Mouse (Mus musculus) liver, postnatal 0 days (tissue): ENCODE measurements around the gene Naxd. TPM values are rescaled to one million over a fixed set of nuclear protein-coding genes. Genes with fewer than 3 reads are reported as not detected.

Experiments used
- ATAC-seq: fragments of 200-750 bp; cut with Nextera tagmentation; 2 replicates; pipeline ENCODE4 v1.8.0; 2017; ENCODE audit warnings: mild to moderate bottlenecking, moderate library complexity
- DNase-seq: peaks from one replicate; pipeline ENCODE4 v3.0.0-alpha.2; 2016
- H3K27ac ChIP-seq: fragments of 300-500 bp; sonication (generic); 2 replicates; pipeline ENCODE4 v1.5.1; 2014; ENCODE audit warnings: antibody characterized with exemption, moderate library complexity, mild to moderate bottlenecking, low read depth
- H3K27me3 ChIP-seq: fragments of 300-500 bp; sonication (generic); 2 replicates; pipeline ENCODE4 v1.6.1; 2014; ENCODE audit warnings: low read length, control low read depth, mixed read lengths; ENCODE audit not compliant: insufficient read depth
- H3K36me3 ChIP-seq: fragments of 300-500 bp; sonication (generic); replicated peaks from 2 replicates; pipeline ENCODE4 v1.6.1; 2014; ENCODE audit warnings: mild to moderate bottlenecking, control low read depth, low read length, moderate library complexity, mixed read lengths; ENCODE audit not compliant: insufficient read depth
- H3K4me1 ChIP-seq: fragments of 300-500 bp; sonication (generic); 2 replicates; pipeline ENCODE4 v1.6.1; 2014; ENCODE audit warnings: antibody characterized with exemption, mild to moderate bottlenecking, control low read depth; ENCODE audit not compliant: insufficient read depth
- H3K4me2 ChIP-seq: fragments of 300-500 bp; sonication (generic); 2 replicates; pipeline ENCODE4 v1.6.1; 2014; ENCODE audit warnings: low read depth, mild to moderate bottlenecking, low read length, moderate library complexity, mixed read lengths
- H3K4me3 ChIP-seq: fragments of 300-500 bp; sonication (generic); 2 replicates; pipeline ENCODE4 v1.5.1; 2014; ENCODE audit warnings: low read depth, low read length
- H3K9ac ChIP-seq: fragments of 300-500 bp; sonication (generic); replicated peaks from 2 replicates; pipeline ENCODE4 v1.6.1; 2014; ENCODE audit warnings: mild to moderate bottlenecking, moderate library complexity
- H3K9me3 ChIP-seq: fragments of 300-500 bp; sonication (generic); 2 replicates; pipeline ENCODE4 v1.6.1; 2016; ENCODE audit warnings: mild to moderate bottlenecking, control low read depth, low read length, mixed read lengths
- CTCF ChIP-seq: sonication (generic); IDR thresholded peaks from 2 replicates; pipeline ENCODE4 v1.5.1; 2016; ENCODE audit warnings: antibody characterized with exemption, low read depth
- EP300 ChIP-seq: IDR thresholded peaks from 2 replicates; pipeline ENCODE4 v1.6.1; 2016; ENCODE audit warnings: antibody characterized with exemption, low read depth, mild to moderate bottlenecking
- WGBS: fragments of 180-500 bp; shearing (Covaris S2); extraction: QIAGEN DNeasy Blood & Tissue Kit; methylation state at CpG from one replicate; pipeline ENCODE4 v1.1.7; 2014; ENCODE audit not compliant: insufficient replicate concordance; 5-methylcytosine and 5-hydroxymethylcytosine counted together
- polyA plus RNA-seq: library from polyadenylated mRNA; unstranded; fragments of >200 nt; fragmentation: Nextera tagmentation; extraction: Ambion mirVana; gene quantifications from 2 replicates; pipeline ENCODE4 v1.2.1, GENCODE M21; 2015

Gene Naxd
- polyA plus RNA-seq, 1 experiment from 2014 or later = 47.1 TPM

GRCm38 (mm10) chr8:11469095-11469494, 28.2 kb upstream of the Naxd start:
- Histone ChIP-seq H3K27me3 (no peaks in the 10 kb centered on the region), H3K9me3 (0 out of 2 replicates have a peak, but pooled peaks cover 2% of the 10 kb centered on the region), H3K4me2 (no peak overlapping the region), H3K4me3 (no peak overlapping the region), H3K27ac (peak overlapping the region; percentile 16; the same call in 1 of the 2 replicates), H3K36me3 (0 out of 2 replicates have a peak, but pooled peaks cover 2% of the 10 kb centered on the region), H3K4me1 (peaks cover 26% of the 10 kb centered on the region), H3K9ac (no peak overlapping the region)
- ATAC-seq = no peak
- WGBS = 14% methylated on average over 3 of the region's 3 CpGs
- DNase-seq = peak; percentile 56
- peak; percentile 74 for TF ChIP-seq CTCF
- TF ChIP-seq EP300 = no peak

GRCm38 (mm10) chr8:11470694-11471093, 26.6 kb upstream of the Naxd start:
- Histone ChIP-seq H3K9me3 (0 out of 2 replicates have a peak, but pooled peaks cover 2% of the 10 kb centered on the region), H3K36me3 (0 out of 2 replicates have a peak, but pooled peaks cover 2% of the 10 kb centered on the region), H3K4me2 (peak overlapping the region; percentile 30; the same call in 1 of the 2 replicates), H3K4me1 (peaks cover 27% of the 10 kb centered on the region), H3K27me3 (no peaks in the 10 kb centered on the region), H3K4me3 (no peak overlapping the region), H3K9ac (no peak overlapping the region), H3K27ac (peak overlapping the region; percentile 89)
- TF ChIP-seq EP300 = no peak
- TF ChIP-seq CTCF = no peak
- ATAC-seq = no peak
- 67% methylated on average over 7 of the region's 7 CpGs for WGBS
- no peak for DNase-seq

- H3K27me3 ChIP-seq = no peaks in the 10 kb centered on the region
- H3K4me1 ChIP-seq = peaks cover 32% of the 10 kb centered on the region
- peak; percentile 53 for ATAC-seq
- TF ChIP-seq CTCF (no peak), EP300 (no peak)
- H3K4me3 ChIP-seq = no peak overlapping the region
- H3K36me3 ChIP-seq = 0 out of 2 replicates have a peak, but pooled peaks cover 2% of the 10 kb centered on the region
- peak overlapping the region; percentile 30 for H3K4me2 ChIP-seq
- peak overlapping the region; percentile 89 for H3K27ac ChIP-seq
- no peak overlapping the region for H3K9ac ChIP-seq
- H3K9me3 ChIP-seq = 0 out of 2 replicates have a peak, but pooled peaks cover 2% of the 10 kb centered on the region
- 29% methylated on average over 8 of the region's 8 CpGs for WGBS
- peak; percentile 43 for DNase-seq
These were observed 26.0 kb upstream of the Naxd start for GRCm38 (mm10) chr8:11471309-11471708.

- no peak overlapping the region for H3K4me3 ChIP-seq
- H3K27ac ChIP-seq = peak overlapping the region; percentile 89
- H3K9me3 ChIP-seq = no peaks in the 10 kb centered on the region
- peaks cover 3% of the 10 kb centered on the region for H3K27me3 ChIP-seq
- ATAC-seq (peak; percentile 77), DNase-seq (peak; percentile 56)
- 0 out of 2 replicates have a peak overlapping the region, but pooled peaks have one; percentile 22 for H3K4me2 ChIP-seq
- no peak overlapping the region for H3K9ac ChIP-seq
- no peaks in the 10 kb centered on the region for H3K36me3 ChIP-seq
- H3K4me1 ChIP-seq = peaks cover 32% of the 10 kb centered on the region
- WGBS = 28% methylated on average over 4 of the region's 4 CpGs
- TF ChIP-seq CTCF = 0 out of 2 replicates have a peak, but pooled peaks have one; percentile 16
- TF ChIP-seq EP300 = no peak
These were observed 24.2 kb upstream of the Naxd start for GRCm38 (mm10) chr8:11473072-11473471.

- Histone ChIP-seq H3K27me3 (peaks cover 17% of the 10 kb centered on the region), H3K36me3 (no peaks in the 10 kb centered on the region), H3K9ac (no peak overlapping the region), H3K4me3 (no peak overlapping the region), H3K9me3 (no peaks in the 10 kb centered on the region), H3K4me1 (peaks cover 30% of the 10 kb centered on the region), H3K4me2 (peak overlapping the region; percentile 82), H3K27ac (peak overlapping the region; percentile 88; the same call in 1 of the 2 replicates)
- ATAC-seq = no peak
- 25% methylated on average over 9 of the region's 10 CpGs for WGBS
- DNase-seq = no peak
- TF ChIP-seq CTCF = no peak
- TF ChIP-seq EP300 = no peak
These were observed 21.9 kb upstream of the Naxd start for GRCm38 (mm10) chr8:11475397-11475796.

GRCm38 (mm10) chr8:11475876-11476275, 21.4 kb upstream of the Naxd start:
- Histone ChIP-seq H3K9me3 (no peaks in the 10 kb centered on the region), H3K4me3 (peak overlapping the region; percentile 62), H3K27ac (peak overlapping the region; percentile 88), H3K4me2 (peak overlapping the region; percentile 82), H3K36me3 (no peaks in the 10 kb centered on the region), H3K27me3 (peaks cover 19% of the 10 kb centered on the region), H3K9ac (no peak overlapping the region), H3K4me1 (peaks cover 30% of the 10 kb centered on the region)
- no peak for ATAC-seq
- no peak for DNase-seq
- WGBS = 14% methylated on average over 2 of the region's 2 CpGs
- TF ChIP-seq EP300 = no peak
- no peak for TF ChIP-seq CTCF
